Mouse (Mus musculus) small intestine, adult 2 months (tissue): ENCODE measurements around the gene Pbld2.
A peak's percentile ranks its signal among the peaks of the same experiment; 100 is the strongest.

ENCODE experiments used
- CTCF ChIP-seq: fragments of 200-500 bp; IDR thresholded peaks from 2 replicates; pipeline ENCODE4 v1.5.1; 2012; ENCODE audit warnings: low read depth, mild to moderate bottlenecking, control low read depth, inconsistent platforms, low read length, moderate library complexity, mixed read lengths; ENCODE audit not compliant: insufficient replicate concordance, insufficient read length; ENCODE audit errors: extremely low read depth
- POLR2A ChIP-seq: fragments of 200-500 bp; IDR thresholded peaks from 2 replicates; pipeline ENCODE4 v1.6.1; 2012; ENCODE audit warnings: low read depth, mild to moderate bottlenecking, control low read depth, inconsistent platforms, low read length, moderate library complexity

DNA sequence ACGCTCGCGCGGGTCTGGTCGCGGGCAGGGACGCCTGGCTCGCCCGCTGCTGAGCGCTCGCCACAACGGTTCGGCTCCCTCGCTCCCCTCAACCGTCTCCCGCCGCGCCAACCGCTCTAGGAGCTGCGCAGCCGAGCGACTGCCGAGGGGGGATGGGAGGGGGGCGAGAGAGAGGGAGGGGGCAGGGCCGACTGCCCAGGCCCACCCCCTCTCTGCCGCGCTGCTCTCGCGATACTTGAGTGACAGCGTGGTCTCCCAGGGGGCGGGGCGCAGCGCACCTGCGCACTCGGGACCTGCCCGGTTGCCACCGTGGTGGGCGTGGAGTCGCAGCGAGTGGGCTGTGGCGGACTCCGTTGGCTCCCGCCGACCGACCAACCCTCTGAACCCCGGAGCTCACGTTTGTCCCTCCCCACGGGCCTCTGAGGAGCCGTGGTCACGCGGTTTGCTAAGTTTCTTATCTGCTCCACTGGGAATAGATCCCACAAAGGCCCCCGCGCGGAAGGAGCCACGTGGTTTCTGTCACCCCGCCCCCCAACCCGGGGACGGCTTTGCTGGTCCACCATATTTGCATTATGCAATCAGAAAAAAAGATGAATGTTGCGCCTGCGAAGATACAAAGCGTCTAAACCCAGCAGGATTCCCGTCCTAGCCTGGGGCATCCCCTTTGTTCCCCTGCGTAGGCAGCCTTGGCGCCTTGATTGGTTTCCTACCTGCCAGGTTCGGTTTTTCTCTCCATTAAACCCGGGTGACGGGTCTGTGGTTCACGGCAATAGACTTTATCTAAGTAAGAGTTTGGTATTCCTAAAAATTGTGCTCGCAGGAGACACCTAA is at the start of gene Pbld2, which contains the start of gene Hnrnph3:
- TF ChIP-seq POLR2A (peak; percentile 89), CTCF (no peak)
